Mouse (Mus musculus) embryonic facial prominence, embryonic 11.5 days (tissue): ENCODE measurements around the gene Col4a3. TPM values are rescaled to one million over a fixed set of nuclear protein-coding genes. Genes with fewer than 3 reads are reported as not detected.

Experiments used
- ATAC-seq: fragments of 200-750 bp; cut with Nextera tagmentation; replicated peaks from 2 replicates; pipeline ENCODE4 v1.8.0; 2017; ENCODE audit warnings: low read depth; ENCODE audit not compliant: insufficient number of reproducible peaks, low FRiP score, low TSS enrichment
- DNase-seq: peaks from one replicate; pipeline ENCODE4 v3.0.0-alpha.2; 2015; ENCODE audit warnings: low spot score
- H3K27ac ChIP-seq: fragments of 300-500 bp; sonication (generic); replicated peaks from 2 replicates; pipeline ENCODE4 v1.5.1; 2014; ENCODE audit warnings: mild to moderate bottlenecking, low read depth, low read length, control low read depth
- H3K27me3 ChIP-seq: fragments of 300-500 bp; sonication (generic); 2 replicates; pipeline ENCODE4 v1.6.1; 2014; ENCODE audit warnings: mild to moderate bottlenecking, low read length, moderate library complexity, mixed read lengths; ENCODE audit not compliant: control insufficient read depth, insufficient read depth
- H3K36me3 ChIP-seq: fragments of 300-500 bp; sonication (generic); replicated peaks from 2 replicates; pipeline ENCODE4 v1.6.1; 2014; ENCODE audit warnings: low read depth, mild to moderate bottlenecking, low read length, moderate library complexity, mixed read lengths; ENCODE audit not compliant: control insufficient read depth, insufficient read depth
- H3K4me1 ChIP-seq: fragments of 300-500 bp; sonication (generic); 2 replicates; pipeline ENCODE4 v1.6.1; 2014; ENCODE audit warnings: low read length, mixed read lengths; ENCODE audit not compliant: control insufficient read depth, insufficient read depth
- H3K4me2 ChIP-seq: fragments of 300-500 bp; sonication (generic); 2 replicates; pipeline ENCODE4 v1.6.1; 2014; ENCODE audit warnings: low read depth, mild to moderate bottlenecking, control low read depth, low read length, moderate library complexity
- H3K4me3 ChIP-seq: fragments of 300-500 bp; sonication (generic); 2 replicates; pipeline ENCODE4 v1.5.1; 2014; ENCODE audit warnings: low read depth, low read length, control low read depth
- H3K9ac ChIP-seq: fragments of 300-500 bp; sonication (generic); replicated peaks from 2 replicates; pipeline ENCODE4 v1.6.1; 2014; ENCODE audit warnings: mild to moderate bottlenecking, control low read depth, low read length
- H3K9me3 ChIP-seq: fragments of 300-500 bp; sonication (generic); replicated peaks from 2 replicates; pipeline ENCODE4 v1.6.1; 2016; ENCODE audit warnings: mild to moderate bottlenecking, low read length, inconsistent platforms, mixed read lengths; ENCODE audit not compliant: control insufficient read depth
- WGBS: fragments of 180-500 bp; shearing (Covaris S2); extraction: QIAGEN DNeasy Blood & Tissue Kit; methylation state at CpG from one replicate; pipeline ENCODE4 v1.1.7; 2014; 5-methylcytosine and 5-hydroxymethylcytosine counted together
- polyA plus RNA-seq: library from polyadenylated mRNA; unstranded; fragments of >200 nt; fragmentation: Nextera tagmentation; extraction: Ambion mirVana; gene quantifications from 2 replicates; pipeline ENCODE4 v1.2.1, GENCODE M21; 2014

The Col4a3 gene
- polyA plus RNA-seq, 1 experiment from 2014 or later: 0.18 TPM

GRCm38 (mm10) chr1:82766227-82766626 is 179.5 kb downstream of the Col4a3 start:
- Histone ChIP-seq H3K4me1 (no peaks in the 10 kb centered on the region), H3K4me2 (no peak overlapping the region), H3K4me3 (no peak overlapping the region), H3K27me3 (no peaks in the 10 kb centered on the region), H3K27ac (no peak overlapping the region), H3K36me3 (no peaks in the 10 kb centered on the region), H3K9ac (no peak overlapping the region), H3K9me3 (no peaks in the 10 kb centered on the region)
- ATAC-seq: no peak
- no peak for DNase-seq
- 61% methylated on average over 1 of the region's 1 CpGs for WGBS

GRCm38 (mm10) chr1:82766641-82767040 is 179.9 kb downstream of the Col4a3 start:
- DNase-seq: no peak
- H3K36me3 ChIP-seq: no peaks in the 10 kb centered on the region
- H3K9ac ChIP-seq: no peak overlapping the region
- no peak for ATAC-seq
- no peak overlapping the region for H3K4me3 ChIP-seq
- H3K4me2 ChIP-seq: no peak overlapping the region
- no peak overlapping the region for H3K27ac ChIP-seq
- no peaks in the 10 kb centered on the region for H3K4me1 ChIP-seq
- H3K9me3 ChIP-seq: no peaks in the 10 kb centered on the region
- H3K27me3 ChIP-seq: no peaks in the 10 kb centered on the region
- 77% methylated on average over 4 of the region's 4 CpGs for WGBS

GRCm38 (mm10) chr1:82768269-82768668 is 181.5 kb downstream of the Col4a3 start, which contains the start of gene Tm4sf20:
Tm4sf20 (minus strand) TSS chr1:82768461.
- no peak within 1 kb of the TSS for H3K27ac ChIP-seq
- H3K4me3 ChIP-seq: no peak within 1 kb of the TSS
- no peaks in the 10 kb centered on the region for H3K36me3 ChIP-seq
- H3K9me3 ChIP-seq: no peaks in the 10 kb centered on the region
- DNase-seq: no peak
- H3K4me2 ChIP-seq: no peak within 1 kb of the TSS
- H3K27me3 ChIP-seq: no peaks in the 10 kb centered on the region
- no peak within 1 kb of the TSS for H3K9ac ChIP-seq
- H3K4me1 ChIP-seq: no peaks in the 10 kb centered on the region
- WGBS: 80% methylated on average over 5 of the region's 5 CpGs
- no peak for ATAC-seq

- ATAC-seq (no peak), DNase-seq (no peak)
- no peak within 1 kb of the TSS for H3K27ac ChIP-seq
- 91% methylated on average over 14 of the region's 15 CpGs for WGBS
- H3K36me3 ChIP-seq: no peaks in the 10 kb centered on the region
- H3K4me2 ChIP-seq: no peak within 1 kb of the TSS
- H3K27me3 ChIP-seq: no peaks in the 10 kb centered on the region
- no peaks in the 10 kb centered on the region for H3K9me3 ChIP-seq
- no peak within 1 kb of the TSS for H3K9ac ChIP-seq
- no peak within 1 kb of the TSS for H3K4me3 ChIP-seq
- H3K4me1 ChIP-seq: no peaks in the 10 kb centered on the region
These were observed 184.4 kb downstream of the Col4a3 start, which contains the start of gene Gm47791 for GRCm38 (mm10) chr1:82771022-82771586. Gm47791 (minus strand) TSS chr1:82771243.

Other genes starting within 250 kb of the Col4a3 start
- 0.10 and 0.25 TPM in 2 replicates for gene Col4a4, start 72 bp upstream of the Col4a3 start, polyA plus RNA-seq
- gene Mff, start 138.0 kb downstream of the Col4a3 start, polyA plus RNA-seq: 260 and 266 TPM in 2 replicates
- gene Tm4sf20, start 181.5 kb downstream of the Col4a3 start, polyA plus RNA-seq: not detected in 2 replicates
- gene Gm47791, start 184.3 kb downstream of the Col4a3 start, polyA plus RNA-seq: not detected in 2 replicates